Mouse (Mus musculus) gastrocnemius, postnatal 25 days (tissue): ENCODE measurements around the gene Afm. TPM values are rescaled to one million over a fixed set of nuclear protein-coding genes. Genes with fewer than 3 reads are reported as not detected.
A peak's percentile ranks its signal among the peaks of the same experiment; 100 is the strongest.

Experiments
- DNase-seq: peaks from one replicate; pipeline ENCODE4 v3.0.0; 2022
- long read RNA-seq, 2 experiments: library from polyadenylated mRNA; stranded (forward); transcript quantifications; one replicate each; pipeline ENCODE4 v2.0.0; 2021
- total RNA-seq, 2 experiments: library from RNA; stranded (reverse); gene quantifications; 1 replicate in 1 of 2; 2 replicates in 1 of 2; pipeline ENCODE4 v1.2.3; 2021

Gene Afm
- not detected for total RNA-seq
- long read RNA-seq, experiment 1, result 0 reads
- long read RNA-seq, experiment 2, result 0 reads

DNA sequence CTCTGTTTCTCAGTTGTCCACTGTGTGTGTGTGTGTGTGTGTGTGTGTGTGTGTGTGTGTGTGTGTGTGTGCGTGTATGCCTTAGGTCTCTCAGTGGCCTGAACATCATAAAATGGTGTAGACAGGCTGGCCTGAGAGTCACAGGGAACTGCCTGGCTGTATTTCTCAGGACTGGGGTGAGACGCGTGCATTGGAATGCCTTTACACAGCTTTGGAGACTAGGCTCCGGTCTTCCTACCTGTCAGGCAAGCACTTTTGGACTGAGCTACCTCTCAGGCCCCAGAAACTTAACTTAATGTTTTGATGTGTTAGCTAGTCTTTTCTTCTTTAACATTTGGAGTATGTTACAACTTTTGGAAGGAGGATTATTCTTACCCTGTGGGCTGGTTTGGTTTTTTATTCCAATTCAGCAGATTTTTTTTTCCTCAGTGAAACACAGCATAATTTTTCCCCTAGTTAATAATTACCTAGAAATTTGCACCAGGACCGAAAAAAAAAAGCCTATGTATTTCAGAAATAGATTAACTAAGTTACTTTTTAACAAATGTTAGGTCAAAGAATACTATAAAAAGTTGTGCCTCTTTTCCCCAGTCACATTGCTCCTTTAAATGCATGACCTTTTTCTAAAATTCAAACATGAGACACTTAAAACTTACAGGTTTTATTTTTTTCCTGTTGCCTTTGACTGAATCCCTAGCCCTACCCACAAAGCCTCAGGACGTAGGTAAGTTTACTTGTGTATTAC is at the start of gene Afm:
Gene Afm, plus strand, starts transcription at position 577 of the 745 bp plus-strand sequence.
- DNase-seq, result no peak

DNA sequence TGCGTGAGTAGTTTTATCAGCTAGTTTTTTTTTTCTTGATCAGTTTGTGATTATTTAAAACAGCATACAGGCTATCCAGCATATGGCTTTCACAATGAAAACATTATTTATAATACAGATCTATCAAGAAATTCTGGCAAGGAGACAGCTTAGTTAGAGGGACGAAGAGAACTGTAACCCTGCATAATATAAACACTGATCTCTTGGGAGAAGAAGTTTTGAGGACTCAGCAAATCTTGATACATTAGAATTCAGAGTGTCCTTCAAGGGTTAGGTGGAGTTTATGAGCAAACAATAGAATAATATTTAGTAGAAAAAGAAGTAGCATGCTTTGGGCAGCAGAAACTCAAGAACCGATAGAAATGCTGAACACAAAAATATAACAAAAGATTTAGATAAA is 47.9 kb upstream of the Afm start:
- DNase-seq, result no peak

DNA sequence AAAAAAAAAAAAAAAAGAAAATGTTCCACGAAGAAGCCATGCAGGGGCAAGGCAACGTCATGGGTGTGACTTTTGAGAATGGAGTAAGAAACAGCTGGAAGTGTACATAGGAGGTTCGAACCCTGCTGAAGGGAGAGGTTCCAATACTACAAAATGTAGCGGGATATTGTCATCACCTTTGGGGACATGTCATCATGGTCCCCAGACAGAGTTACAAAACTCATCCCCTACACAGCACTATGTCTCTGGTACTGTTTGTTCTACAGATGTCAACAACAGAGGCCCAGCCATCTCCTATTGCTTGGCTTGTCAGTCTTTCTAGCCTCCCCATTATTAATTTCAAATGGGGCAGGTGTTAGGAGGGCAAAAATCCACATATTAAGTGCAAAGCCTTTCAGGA is 44.8 kb upstream of the Afm start:
- DNase-seq, result no peak

DNA sequence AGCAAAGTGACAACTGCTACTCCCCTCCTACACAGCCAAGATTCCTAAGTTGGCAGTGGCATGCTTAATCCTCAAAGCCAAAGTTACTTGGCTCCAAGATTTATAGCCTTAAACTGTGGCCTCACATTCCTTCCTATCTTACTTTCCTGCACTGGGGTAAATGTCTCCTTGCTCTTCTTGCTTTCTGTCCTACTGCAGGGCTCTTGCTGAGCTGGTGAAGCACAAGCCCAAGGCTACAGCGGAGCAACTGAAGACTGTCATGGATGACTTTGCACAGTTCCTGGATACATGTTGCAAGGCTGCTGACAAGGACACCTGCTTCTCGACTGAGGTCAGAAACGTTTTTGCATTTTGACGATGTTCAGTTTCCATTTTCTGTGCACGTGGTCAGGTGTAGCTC is 44.4 kb upstream of the Afm start:
- DNase-seq, result no peak

DNA sequence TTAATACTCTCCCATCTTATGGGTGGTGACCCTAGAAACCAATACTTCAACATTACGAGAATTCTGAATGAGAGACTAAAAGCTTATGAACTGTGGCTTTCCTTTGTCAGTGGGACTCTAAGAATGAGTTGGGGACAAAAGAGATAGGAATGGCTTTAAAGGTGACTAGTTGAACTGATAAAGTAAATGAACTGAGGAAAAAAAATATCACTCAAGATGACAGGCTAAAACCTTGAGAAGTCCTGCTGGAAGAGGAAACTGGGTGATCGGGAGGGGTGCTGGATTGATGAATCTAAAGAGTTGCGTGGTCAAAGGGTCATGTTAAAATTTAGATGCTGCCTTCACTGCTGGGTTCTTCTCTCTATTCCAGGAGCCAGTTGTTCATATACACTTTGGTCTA is 42.0 kb upstream of the Afm start:
- DNase-seq, result no peak

DNA sequence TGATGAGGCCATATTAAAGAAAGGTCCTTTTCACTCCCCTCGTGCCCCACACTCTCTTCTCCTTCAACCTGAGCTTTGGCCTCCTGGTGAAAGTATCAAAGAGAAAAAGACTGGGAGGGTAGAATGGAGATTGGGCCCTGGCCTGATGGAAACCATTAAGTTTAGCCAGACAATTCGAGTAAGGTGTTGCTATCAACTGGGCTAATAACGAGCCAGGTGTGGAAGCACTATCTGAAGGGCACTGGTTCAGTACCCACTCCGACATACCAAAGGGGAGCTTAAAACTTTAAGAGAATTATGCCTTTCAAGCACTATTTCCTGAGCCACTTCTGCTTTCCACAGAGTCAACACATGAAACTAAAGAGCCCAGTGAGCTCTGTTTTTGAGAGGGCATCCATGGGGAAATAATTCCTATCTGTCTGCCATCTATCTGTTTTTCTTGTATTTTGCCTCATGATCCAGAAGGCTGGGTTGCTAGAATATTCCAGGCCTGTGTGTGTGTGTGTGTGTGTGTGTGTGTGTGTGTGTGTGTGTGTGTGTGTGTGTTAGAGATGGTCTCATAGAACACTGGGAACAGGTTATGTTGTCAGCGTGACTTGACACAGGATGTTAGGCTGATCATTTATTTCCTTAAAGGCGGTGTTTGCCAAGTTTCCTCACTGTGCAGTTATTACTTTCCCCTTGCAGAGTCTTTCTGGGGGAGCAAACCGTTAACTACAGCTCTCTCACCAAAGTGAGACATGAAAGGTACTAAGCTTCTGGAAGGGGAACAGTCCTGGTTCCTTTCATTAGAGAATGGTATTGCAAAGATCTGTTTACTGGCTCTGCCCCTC is 41.2 kb upstream of the Afm start:
- DNase-seq, result no peak

DNA sequence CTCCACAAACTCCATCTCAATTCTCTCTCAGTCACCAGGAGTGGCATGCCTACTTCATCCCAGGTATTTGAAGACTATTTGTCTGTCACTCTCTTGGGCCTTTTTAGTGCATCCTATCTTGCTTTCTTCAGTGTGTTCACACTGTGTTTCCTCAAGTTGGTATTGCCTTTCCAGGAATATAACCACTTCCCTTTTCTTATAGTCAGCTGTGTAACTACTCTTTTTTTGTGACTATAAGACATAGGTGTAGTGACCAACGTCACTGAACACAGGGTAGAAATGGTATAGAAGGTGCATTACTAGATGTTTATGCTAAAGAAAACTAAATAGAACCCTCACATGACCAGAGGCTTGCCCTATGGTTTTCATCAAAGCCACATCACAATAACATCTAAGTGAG is 39.8 kb upstream of the Afm start:
- DNase-seq, result no peak

DNA sequence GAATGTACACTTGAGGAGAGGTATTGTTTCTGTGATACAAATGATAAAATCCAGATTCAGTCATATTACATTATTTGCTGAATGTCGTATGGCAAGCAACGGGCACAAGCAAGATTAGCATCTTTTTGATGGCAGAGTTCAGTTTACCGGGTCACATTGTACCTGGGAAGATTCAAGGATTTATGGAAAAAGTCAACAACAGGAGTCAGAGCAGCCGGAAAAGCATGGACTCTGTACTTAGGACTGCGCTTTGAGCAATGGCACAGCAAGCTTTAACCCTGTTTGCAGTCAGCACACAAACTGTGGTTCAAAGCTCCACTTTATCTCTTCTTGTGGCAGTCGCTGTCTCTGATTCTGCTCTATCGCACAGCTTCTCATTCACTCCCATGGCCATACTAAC is 33.1 kb upstream of the Afm start:
- no peak for DNase-seq

DNA sequence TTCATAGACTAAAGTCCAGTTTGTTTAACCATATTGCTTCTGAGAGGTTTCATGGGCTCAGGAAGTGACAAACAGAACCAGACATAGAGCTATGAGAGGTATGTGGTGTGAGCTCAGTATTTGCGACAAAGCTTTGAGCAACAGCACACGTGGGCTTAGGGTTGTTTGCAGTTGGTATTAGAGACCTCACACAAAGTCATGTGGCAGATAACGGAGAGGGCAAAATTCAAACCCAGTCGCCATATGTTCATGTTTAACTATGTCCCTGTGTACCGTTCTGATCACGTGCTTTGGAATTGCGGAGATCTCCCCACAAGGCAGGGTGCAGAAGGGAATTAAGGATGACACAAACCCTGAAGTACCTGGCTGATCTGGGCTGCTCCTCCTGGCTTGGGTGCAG is 30.4 kb upstream of the Afm start:
- DNase-seq, result no peak

DNA sequence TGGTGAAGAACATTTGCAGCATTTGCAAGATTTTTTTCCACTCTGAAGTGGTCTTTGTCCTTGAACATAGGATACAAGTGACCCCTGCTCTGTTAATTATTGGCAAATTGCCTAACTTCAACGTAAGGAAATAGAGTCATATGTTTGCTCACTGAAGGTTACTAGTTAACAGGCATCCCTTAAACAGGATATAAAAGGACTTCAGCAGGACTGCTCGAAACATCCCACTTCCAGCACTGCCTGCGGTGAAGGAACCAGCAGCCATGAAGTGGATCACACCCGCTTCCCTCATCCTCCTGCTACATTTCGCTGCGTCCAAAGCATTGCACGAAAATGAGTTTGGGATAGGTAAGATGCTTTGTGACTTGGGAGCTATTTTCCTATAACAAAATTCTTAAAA is 28.2 kb upstream of the Afm start, which contains the start of gene Afp:
Gene Afp, plus strand, starts transcription at position 220 of the 400 bp plus-strand sequence.
- no peak for DNase-seq

DNA sequence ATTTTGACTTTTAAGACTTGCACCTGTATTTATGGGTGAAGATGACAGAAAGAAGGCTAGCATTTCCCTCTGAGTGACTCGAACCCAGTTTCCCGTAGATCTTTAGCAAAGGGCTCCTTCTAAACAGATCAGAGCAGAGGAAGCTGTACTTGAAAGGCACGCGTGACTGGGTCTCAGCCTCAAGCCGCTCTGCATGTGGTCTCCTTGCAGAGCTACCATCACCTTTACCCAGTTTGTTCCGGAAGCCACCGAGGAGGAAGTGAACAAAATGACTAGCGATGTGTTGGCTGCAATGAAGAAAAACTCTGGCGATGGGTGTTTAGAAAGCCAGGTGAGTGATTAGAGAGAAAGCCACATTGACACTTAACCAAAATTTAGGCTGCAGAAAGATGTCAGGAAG is 26.3 kb upstream of the Afm start:
- no peak for DNase-seq

DNA sequence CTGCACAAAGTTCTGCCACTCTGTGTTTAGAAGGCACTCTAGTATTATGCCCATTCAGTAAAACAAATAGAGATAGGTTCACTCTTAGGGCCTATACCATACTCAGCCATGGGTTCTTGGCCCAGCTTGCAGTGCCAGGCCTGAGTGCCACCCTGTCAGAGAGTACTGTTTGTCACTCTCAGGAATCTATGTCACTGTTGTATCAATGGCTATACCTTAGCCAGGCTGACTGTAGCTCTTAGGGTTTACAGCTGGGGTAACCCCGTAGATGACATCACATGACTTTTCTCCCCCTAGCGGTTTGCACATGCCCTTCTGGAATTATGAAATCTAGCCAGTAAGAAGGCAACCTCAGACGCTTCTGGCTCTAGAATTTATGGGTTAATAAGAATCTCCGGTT is 24.4 kb upstream of the Afm start:
- no peak for DNase-seq

DNA sequence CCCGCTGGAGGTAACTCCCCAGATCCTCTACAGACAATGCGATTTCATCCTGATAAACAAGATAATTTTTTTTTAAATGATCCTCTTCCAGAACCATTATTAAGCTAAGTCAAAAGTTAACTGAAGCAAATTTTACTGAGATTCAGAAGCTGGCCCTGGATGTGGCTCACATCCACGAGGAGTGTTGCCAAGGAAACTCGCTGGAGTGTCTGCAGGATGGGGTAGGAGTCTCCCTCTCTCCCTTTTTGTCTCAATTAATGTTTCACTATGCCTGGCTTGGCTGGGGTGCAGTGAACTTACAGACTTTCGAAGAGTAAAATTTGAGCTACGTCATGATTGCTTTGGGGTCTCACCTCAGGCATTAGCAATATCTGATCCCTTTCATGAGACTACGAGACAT is 19.2 kb upstream of the Afm start:
- no peak for DNase-seq

DNA sequence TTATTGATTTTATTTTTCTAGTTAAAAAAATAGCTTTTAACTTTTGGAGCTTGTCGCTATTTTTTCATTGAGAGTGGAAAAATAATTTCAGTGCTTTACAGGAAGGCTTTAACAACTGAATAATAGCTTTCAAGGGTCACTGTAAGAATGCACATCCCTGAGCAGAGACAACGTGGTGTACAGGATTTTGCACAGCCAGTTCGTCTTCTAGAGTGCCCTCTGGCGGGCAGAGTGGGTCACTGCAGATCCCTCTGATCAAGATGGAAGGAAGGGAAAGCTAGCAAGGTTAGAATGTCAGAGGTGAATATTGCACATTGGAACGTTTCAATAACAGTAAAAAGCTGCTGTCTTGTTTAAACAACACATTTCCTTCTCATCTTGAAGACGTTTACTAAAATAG is 18.0 kb upstream of the Afm start:
- DNase-seq, result peak; percentile 7

DNA sequence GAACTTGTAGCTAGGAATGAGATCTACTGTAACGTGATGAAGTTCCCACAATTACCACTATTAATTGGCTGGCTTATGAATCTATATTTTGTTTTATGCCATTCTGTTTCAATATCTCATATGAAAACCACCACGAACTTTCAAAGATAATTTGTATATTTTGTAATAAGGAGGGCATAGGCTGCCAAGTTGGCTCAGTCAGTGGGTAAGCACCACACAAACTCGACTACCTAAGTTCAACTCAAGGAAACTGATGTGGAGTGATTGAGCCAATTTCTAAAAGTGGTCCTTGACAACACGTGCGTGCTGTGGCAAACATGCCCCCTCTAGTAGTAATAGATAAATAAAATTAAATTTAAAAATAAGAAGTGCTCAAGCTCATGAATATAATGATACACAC is 17.0 kb upstream of the Afm start:
- no peak for DNase-seq

DNA sequence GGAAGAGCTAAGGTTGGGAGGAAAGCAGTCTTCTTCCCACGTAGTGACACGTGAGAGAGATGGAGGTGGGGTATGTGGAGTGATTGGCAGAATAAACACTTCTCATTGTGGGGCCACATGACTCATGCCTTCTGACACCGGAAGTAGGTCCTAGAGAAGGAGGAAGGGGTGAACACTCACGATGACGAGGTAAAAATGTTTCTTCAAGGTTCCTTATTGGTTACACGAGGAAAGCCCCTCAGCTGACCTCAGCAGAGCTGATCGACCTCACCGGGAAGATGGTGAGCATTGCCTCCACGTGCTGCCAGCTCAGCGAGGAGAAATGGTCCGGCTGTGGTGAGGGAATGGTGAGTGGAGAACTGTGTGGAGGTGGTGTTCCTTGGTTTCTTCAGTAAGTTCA is 14.0 kb upstream of the Afm start:
- DNase-seq, result no peak

DNA sequence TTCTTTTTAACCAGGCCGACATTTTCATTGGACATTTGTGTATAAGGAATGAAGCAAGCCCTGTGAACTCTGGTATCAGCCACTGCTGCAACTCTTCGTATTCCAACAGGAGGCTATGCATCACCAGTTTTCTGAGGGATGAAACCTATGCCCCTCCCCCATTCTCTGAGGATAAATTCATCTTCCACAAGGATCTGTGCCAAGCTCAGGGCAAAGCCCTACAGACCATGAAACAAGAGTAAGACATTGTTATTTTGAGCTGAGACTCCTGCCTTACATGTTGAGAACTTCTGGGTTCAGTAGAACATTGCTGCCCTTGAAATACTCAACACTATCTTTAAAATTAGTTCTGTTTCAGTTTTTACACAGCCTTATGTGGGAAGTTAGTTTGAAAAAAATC is 12.2 kb upstream of the Afm start:
- DNase-seq, result no peak

DNA sequence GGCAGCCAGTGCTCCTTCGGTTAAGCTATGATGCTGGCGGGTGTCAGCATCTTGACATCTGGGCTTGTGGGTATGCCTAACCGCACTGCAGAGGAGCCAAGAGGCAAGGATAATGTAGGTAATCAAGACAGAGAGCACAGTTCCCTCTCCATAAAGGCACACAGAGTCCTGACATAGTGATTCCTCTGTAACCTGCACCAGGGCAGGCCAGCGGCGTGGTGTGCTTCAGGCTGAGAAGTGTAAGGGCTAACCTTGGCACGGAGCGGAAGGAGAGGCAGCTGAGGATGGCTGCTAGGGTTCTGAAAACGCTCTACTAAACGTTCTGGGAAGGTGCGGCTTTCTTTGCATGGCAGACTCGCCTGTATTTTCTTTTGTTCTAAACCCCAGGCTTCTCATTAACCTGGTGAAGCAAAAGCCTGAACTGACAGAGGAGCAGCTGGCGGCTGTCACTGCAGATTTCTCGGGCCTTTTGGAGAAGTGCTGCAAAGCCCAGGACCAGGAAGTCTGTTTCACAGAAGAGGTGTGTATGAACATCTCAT is 11.3 kb upstream of the Afm start:
- DNase-seq, result no peak

DNA sequence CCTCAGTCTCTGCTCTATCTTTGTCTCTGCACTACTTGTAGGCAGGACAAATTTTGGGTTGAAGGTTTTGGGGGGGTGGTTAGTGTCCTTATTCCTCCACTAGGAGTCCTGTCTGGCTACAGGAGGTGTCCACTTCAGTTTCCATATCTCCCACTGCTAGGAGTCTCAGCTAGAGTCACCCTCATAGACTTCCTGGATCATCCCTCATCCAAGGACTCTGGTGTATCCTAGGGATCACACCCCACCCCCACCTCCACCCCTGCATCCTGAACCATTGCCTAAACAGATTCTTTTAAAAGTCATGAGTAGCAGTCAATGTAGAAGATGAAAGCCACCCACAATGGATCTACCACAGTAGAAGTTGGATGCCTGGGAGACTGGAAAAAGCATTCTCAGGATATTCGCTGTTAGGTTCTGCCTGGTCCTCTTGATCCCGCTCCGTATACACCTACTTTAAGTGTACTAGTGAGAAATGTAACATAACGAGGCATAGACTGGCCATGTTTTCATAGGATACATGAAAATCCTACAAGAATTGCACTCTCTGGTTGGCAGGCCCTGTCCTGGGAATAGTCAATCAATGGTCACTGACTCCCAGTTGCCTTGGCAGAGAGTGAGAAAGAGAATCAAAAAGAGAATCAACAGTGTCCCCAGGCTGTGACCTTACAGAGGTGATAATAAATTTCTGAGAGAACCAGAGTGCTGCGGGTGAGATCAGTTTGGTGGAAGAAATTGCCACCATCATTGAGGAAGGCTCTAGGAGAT is 8.7 kb upstream of the Afm start:
- DNase-seq, result no peak

DNA sequence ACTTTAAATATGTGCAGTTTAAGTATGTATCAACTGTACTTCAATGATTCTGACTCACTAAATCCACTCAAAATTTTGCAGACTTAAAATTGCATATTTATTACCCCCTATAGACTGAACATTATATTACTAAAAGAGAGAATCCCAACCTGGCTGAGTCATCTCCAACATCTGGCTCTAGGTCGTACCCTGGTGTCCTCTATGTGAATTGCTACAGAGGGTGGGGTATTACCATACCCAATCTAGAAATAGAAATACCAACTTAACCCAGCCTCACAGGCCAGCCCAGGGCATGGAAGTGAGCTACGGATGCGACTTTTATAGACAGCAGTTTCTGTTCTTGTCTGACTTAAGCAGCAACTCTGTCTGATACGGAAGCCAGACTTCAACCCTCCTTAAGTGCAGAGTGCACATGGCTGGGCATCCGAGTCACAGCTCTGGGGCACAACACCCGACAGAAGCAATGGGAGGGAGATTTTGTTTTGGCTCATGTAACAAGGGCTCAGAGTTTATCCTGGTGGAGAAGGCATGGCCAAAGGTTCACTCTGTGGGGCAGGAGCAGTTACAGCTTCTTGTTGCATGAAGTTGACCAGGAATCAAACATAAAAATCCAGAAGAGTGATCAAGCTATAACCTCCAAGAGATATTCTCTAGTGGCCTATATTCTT is 6.3 kb upstream of the Afm start:
- DNase-seq, result no peak

DNA sequence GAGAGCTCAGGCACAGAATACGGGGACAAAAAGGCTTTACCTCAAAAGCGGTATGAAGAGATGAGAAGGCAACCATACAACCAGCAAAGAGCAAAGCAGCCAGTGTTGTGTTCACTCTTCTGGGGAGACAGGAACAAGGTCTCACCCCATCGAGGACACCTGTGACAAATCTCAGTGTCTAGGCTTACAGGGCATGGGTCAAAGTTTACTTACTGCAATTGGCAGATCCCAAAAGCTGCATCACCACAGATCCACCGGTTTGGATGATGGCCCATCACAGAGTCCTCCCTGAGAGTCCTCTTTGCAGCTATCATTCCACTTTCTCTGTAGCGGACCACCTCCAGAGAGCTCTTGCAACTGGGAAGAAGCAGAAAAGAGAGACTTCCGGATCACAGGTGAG is 3.2 kb upstream of the Afm start:
- DNase-seq, result no peak

DNA sequence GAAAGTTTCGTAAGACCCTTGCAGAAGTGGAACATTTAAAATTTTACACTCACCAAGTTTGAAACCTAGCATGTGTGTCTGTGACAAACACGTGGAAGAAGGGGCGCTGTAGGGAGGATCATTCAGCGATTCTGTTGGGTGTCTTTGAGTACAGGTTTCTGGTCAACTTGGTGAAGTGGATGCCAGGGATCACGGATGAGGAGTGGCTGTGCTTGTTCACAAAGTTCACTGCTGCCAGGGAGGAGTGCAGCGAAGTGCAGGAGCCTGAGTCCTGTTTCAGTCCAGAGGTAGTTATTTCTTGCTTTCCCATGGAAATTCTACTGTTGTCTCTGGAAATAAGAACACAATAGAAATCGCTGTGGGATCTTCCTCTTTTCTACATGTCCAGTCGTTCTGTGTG is 32.5 kb downstream of the Afm start:
- no peak for DNase-seq
